Mouse (Mus musculus) spleen, adult 2 months (tissue): ENCODE data around the gene Fnbp1. TPM values are rescaled to one million over a fixed set of nuclear protein-coding genes. Genes with fewer than 3 reads are reported as not detected.

Experiments used
- DNase-seq, 2 experiments: peaks; one replicate each; pipeline versions ENCODE4 v3.0.0 to v3.0.0-alpha.2; 2012 to 2021; ENCODE audit warnings: low spot score in 2 of 2, low read depth in 1 of 2
- H3K27ac ChIP-seq: fragments of 200-500 bp; 2 replicates; pipeline ENCODE4 v1.5.1; 2012; ENCODE audit warnings: low read length, inconsistent platforms; ENCODE audit not compliant: insufficient read depth
- H3K27me3 ChIP-seq: fragments of 200-500 bp; 2 replicates; pipeline ENCODE4 v1.6.1; 2012; ENCODE audit warnings: mild to moderate bottlenecking, moderate library complexity, low read length, inconsistent platforms; ENCODE audit not compliant: control insufficient read depth, insufficient read depth
- H3K36me3 ChIP-seq: fragments of 200-500 bp; 2 replicates; pipeline ENCODE4 v1.6.1; 2012; ENCODE audit warnings: mild to moderate bottlenecking, low read length, inconsistent platforms; ENCODE audit not compliant: control insufficient read depth, insufficient read depth
- H3K4me1 ChIP-seq: fragments of 200-500 bp; 2 replicates; pipeline ENCODE4 v1.6.1; 2011; ENCODE audit warnings: inconsistent platforms; ENCODE audit not compliant: control insufficient read depth, insufficient read depth, insufficient read length
- H3K4me3 ChIP-seq: fragments of 200-500 bp; 2 replicates; pipeline ENCODE4 v1.5.1; 2011; ENCODE audit warnings: mild to moderate bottlenecking, inconsistent platforms; ENCODE audit not compliant: insufficient read depth, insufficient read length; ENCODE audit errors: extremely low read depth
- CTCF ChIP-seq: fragments of 200-500 bp; IDR thresholded peaks from 2 replicates; pipeline ENCODE4 v1.5.1; 2011; ENCODE audit warnings: mild to moderate bottlenecking, inconsistent platforms; ENCODE audit not compliant: insufficient read depth, insufficient read length, insufficient replicate concordance; ENCODE audit errors: extremely low read depth
- POLR2A ChIP-seq: fragments of 200-500 bp; IDR thresholded peaks from 2 replicates; pipeline ENCODE4 v1.6.1; 2011; ENCODE audit warnings: low read depth, low read length, inconsistent platforms
- WGBS: fragments of 180-500 bp; shearing (Covaris S2); methylation state at CpG from one replicate; pipeline ENCODE4 v1.1.7; 2018; 5-methylcytosine and 5-hydroxymethylcytosine counted together
- polyA plus RNA-seq: library from polyadenylated mRNA; depleted of rRNA; stranded (reverse); fragments of >200 nt; gene quantifications from 2 replicates; pipeline ENCODE4 v1.2.3, GENCODE M21; 2012

Gene Fnbp1
- polyA plus RNA-seq, 1 experiment: 78.7 TPM

- Histone ChIP-seq H3K36me3 (no peaks in the 10 kb centered on the region), H3K4me3 (no peak overlapping the region), H3K27ac (no peak overlapping the region), H3K4me1 (peaks cover 25% of the 10 kb centered on the region), H3K27me3 (no peaks in the 10 kb centered on the region)
- no peak for DNase-seq
- WGBS: 64% methylated on average over 7 of the region's 7 CpGs
- TF ChIP-seq POLR2A (no peak), CTCF (no peak)
These were observed 16.7 kb downstream of the Fnbp1 start for GRCm38 (mm10) chr2:31125156-31125555.

- no peak for TF ChIP-seq POLR2A
- no peak for TF ChIP-seq CTCF
- Histone ChIP-seq H3K27ac (0 out of 2 replicates have a peak overlapping the region, but pooled peaks have one; percentile 29), H3K27me3 (no peaks in the 10 kb centered on the region), H3K36me3 (no peaks in the 10 kb centered on the region), H3K4me3 (no peak overlapping the region), H3K4me1 (peaks cover 21% of the 10 kb centered on the region)
- DNase-seq: no peak
- WGBS: 34% methylated on average over 2 of the region's 2 CpGs
These were observed 17.1 kb downstream of the Fnbp1 start for GRCm38 (mm10) chr2:31124694-31125093.

GRCm38 (mm10) chr2:31123493-31123892 lies 18.3 kb downstream of the Fnbp1 start:
- TF ChIP-seq CTCF (no peak), POLR2A (no peak)
- DNase-seq: no peak
- Histone ChIP-seq H3K27ac (no peak overlapping the region), H3K36me3 (no peaks in the 10 kb centered on the region), H3K4me1 (peaks cover 16% of the 10 kb centered on the region), H3K27me3 (no peaks in the 10 kb centered on the region), H3K4me3 (no peak overlapping the region)
- WGBS: 88% methylated on average over 5 of the region's 5 CpGs

- WGBS: 88% methylated on average over 5 of the region's 5 CpGs
- no peak for DNase-seq
- Histone ChIP-seq H3K4me1 (peaks cover 11% of the 10 kb centered on the region), H3K27me3 (no peaks in the 10 kb centered on the region), H3K36me3 (no peaks in the 10 kb centered on the region), H3K27ac (no peak overlapping the region), H3K4me3 (no peak overlapping the region)
- TF ChIP-seq POLR2A: no peak
- TF ChIP-seq CTCF: no peak
These were observed 19.0 kb downstream of the Fnbp1 start for GRCm38 (mm10) chr2:31122806-31123205.

- Histone ChIP-seq H3K4me3 (no peak overlapping the region), H3K27ac (no peak overlapping the region), H3K4me1 (peaks cover 24% of the 10 kb centered on the region), H3K27me3 (no peaks in the 10 kb centered on the region), H3K36me3 (no peaks in the 10 kb centered on the region)
- no peak for DNase-seq
- 91% methylated on average over 7 of the region's 7 CpGs for WGBS
- TF ChIP-seq CTCF (no peak), POLR2A (no peak)
These were observed 20.6 kb downstream of the Fnbp1 start for GRCm38 (mm10) chr2:31121131-31121693.

- WGBS: 86% methylated on average over 13 of the region's 13 CpGs
- Histone ChIP-seq H3K36me3 (no peaks in the 10 kb centered on the region), H3K4me1 (peaks cover 28% of the 10 kb centered on the region; the same call in 1 of the 2 replicates), H3K4me3 (no peak overlapping the region), H3K27me3 (no peaks in the 10 kb centered on the region), H3K27ac (no peak overlapping the region; the same call in 1 of the 2 replicates)
- no peak for DNase-seq
- no peak for TF ChIP-seq POLR2A
- no peak for TF ChIP-seq CTCF
These were observed 22.0 kb downstream of the Fnbp1 start for GRCm38 (mm10) chr2:31119795-31120194.

GRCm38 (mm10) chr2:31118639-31119380 lies 23.0 kb downstream of the Fnbp1 start:
- 0 out of 2 replicates have a peak overlapping the region, but pooled peaks have one; percentile 14 for H3K27ac ChIP-seq
- WGBS: 61% methylated on average over 10 of the region's 10 CpGs
- no peaks in the 10 kb centered on the region for H3K27me3 ChIP-seq
- no peaks in the 10 kb centered on the region for H3K36me3 ChIP-seq
- DNase-seq: no peak
- H3K4me3 ChIP-seq: no peak overlapping the region
- no peak for TF ChIP-seq CTCF
- TF ChIP-seq POLR2A: no peak
- H3K4me1 ChIP-seq: peaks cover 35% of the 10 kb centered on the region
